Mouse (Mus musculus): Measurements from ENCODE around the gene Rbbp6.

The Rbbp6 gene

GRCm38 (mm10) chr7:122970864-122971420 lies 5.5 kb downstream of the Rbbp6 start:
- DNase-seq (ENCODE audit: low read depth, low spot score) = no peak

- no peak for DNase-seq (ENCODE audit: low read depth, low spot score)
Measured at GRCm38 (mm10) chr7:122972006-122972689, 6.7 kb downstream of the Rbbp6 start.

GRCm38 (mm10) chr7:122979514-122979913 lies 14.0 kb downstream of the Rbbp6 start:
- DNase-seq (ENCODE audit: low read depth, low spot score) = no peak

- no peak for DNase-seq (ENCODE audit: low read depth, low spot score)
Measured at GRCm38 (mm10) chr7:122998189-122998588, 32.7 kb downstream of the Rbbp6 start.

GRCm38 (mm10) chr7:122999871-123000396 lies 34.4 kb downstream of the Rbbp6 start:
- no peak for DNase-seq (ENCODE audit: low read depth, low spot score)

GRCm38 (mm10) chr7:123000796-123001195 lies 35.3 kb downstream of the Rbbp6 start:
- DNase-seq (ENCODE audit: low read depth, low spot score) = no peak

GRCm38 (mm10) chr7:123001341-123002027 lies 36.0 kb downstream of the Rbbp6 start:
- no peak for DNase-seq (ENCODE audit: low read depth, low spot score)

GRCm38 (mm10) chr7:123002028-123002410 lies 36.5 kb downstream of the Rbbp6 start:
- no peak for DNase-seq (ENCODE audit: low read depth, low spot score)

GRCm38 (mm10) chr7:123003207-123003606 lies 37.7 kb downstream of the Rbbp6 start:
- no peak for DNase-seq (ENCODE audit: low read depth, low spot score)

GRCm38 (mm10) chr7:123004442-123004841 lies 39.0 kb downstream of the Rbbp6 start:
- no peak for DNase-seq (ENCODE audit: low read depth, low spot score)

GRCm38 (mm10) chr7:123006251-123006650 lies 40.8 kb downstream of the Rbbp6 start:
- no peak for DNase-seq (ENCODE audit: low read depth, low spot score)

- no peak for DNase-seq (ENCODE audit: low read depth, low spot score)
Measured at GRCm38 (mm10) chr7:123007743-123008142, 42.3 kb downstream of the Rbbp6 start.

- no peak for DNase-seq (ENCODE audit: low read depth, low spot score)
Measured at GRCm38 (mm10) chr7:123013466-123013865, 48.0 kb downstream of the Rbbp6 start.

- DNase-seq (ENCODE audit: low read depth, low spot score) = no peak
Measured at GRCm38 (mm10) chr7:123014729-123015128, 49.2 kb downstream of the Rbbp6 start.

GRCm38 (mm10) chr7:123017627-123018026 lies 52.1 kb downstream of the Rbbp6 start:
- peak; percentile 37 for DNase-seq (ENCODE audit: low read depth, low spot score)

GRCm38 (mm10) chr7:123025123-123025522 lies 59.6 kb downstream of the Rbbp6 start:
- DNase-seq (ENCODE audit: low read depth, low spot score) = no peak

GRCm38 (mm10) chr7:123030295-123030694 lies 64.8 kb downstream of the Rbbp6 start:
- DNase-seq (ENCODE audit: low read depth, low spot score) = no peak

GRCm38 (mm10) chr7:123030709-123031181 lies 65.3 kb downstream of the Rbbp6 start:
- peak; percentile 71 for DNase-seq (ENCODE audit: low read depth, low spot score)

- no peak for DNase-seq (ENCODE audit: low read depth, low spot score)
Measured at GRCm38 (mm10) chr7:123031211-123031743, 65.8 kb downstream of the Rbbp6 start.

GRCm38 (mm10) chr7:123035314-123035713 lies 69.8 kb downstream of the Rbbp6 start:
- DNase-seq (ENCODE audit: low read depth, low spot score) = no peak

GRCm38 (mm10) chr7:123039302-123039701 lies 73.8 kb downstream of the Rbbp6 start:
- no peak for DNase-seq (ENCODE audit: low read depth, low spot score)

- DNase-seq (ENCODE audit: low read depth, low spot score) = no peak
Measured at GRCm38 (mm10) chr7:123045146-123045545, 79.7 kb downstream of the Rbbp6 start.
